8 mouse cellular contexts compared by ENCODE assay signal in the genomic region with DNA sequence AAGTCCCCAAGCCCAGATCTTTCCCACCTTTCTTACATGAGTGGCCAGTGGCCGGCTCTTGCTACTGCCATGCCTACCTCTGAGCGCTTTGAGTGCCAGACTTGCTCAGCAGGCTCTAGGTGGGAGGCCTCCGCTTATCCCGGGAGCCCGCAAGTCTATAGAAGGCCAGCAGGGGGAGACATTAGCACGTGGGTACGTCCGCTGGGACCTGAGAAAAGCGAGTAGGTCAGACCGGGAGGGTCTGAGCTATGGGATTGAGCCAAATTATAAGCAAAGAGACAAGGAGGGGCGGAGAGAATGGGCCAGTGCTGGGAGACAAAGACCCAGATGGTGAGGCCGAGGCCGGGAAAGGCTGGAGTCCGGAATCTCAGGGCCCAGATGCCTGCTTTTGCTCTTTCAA. TPM values are rescaled to one million over a fixed set of nuclear protein-coding genes. Genes with fewer than 3 reads are reported as not detected.
DNase-seq lines count a peak whose midpoint lies in the region; ATAC-seq and TF ChIP-seq lines count a peak whose summit lies in the region.

No protein-coding gene starts in this region.

- H3K9me3 ChIP-seq in heart, embryonic 12.5 days (replicated peaks), result no peaks in the 10 kb centered on the region; the same call in 1 of the 2 replicates
- H3K9me3 ChIP-seq in kidney, embryonic 15.5 days (replicated peaks), result no peaks in the 10 kb centered on the region

- peaks cover 15% of the 10 kb centered on the region for H3K4me1 ChIP-seq in heart, embryonic 12.5 days (replicated peaks)
- peaks cover 9% of the 10 kb centered on the region for H3K4me1 ChIP-seq in kidney, embryonic 15.5 days

- peak; percentile 80 for TF ChIP-seq CTCF in brain, embryonic 14.5 days (IDR thresholded peaks at IDR 0.05; ENCODE audit: borderline replicate concordance, extremely low read depth, insufficient read depth, insufficient read length)

- H3K27ac ChIP-seq in heart, embryonic 12.5 days (ENCODE audit: poor library complexity, severe bottlenecking), result no peak overlapping the region
- H3K27ac ChIP-seq in kidney, embryonic 15.5 days, result peak overlapping the region; percentile 84

- peak; percentile 80 for ATAC-seq in erythroblast, adult 5-6 weeks (replicated peaks; ENCODE audit: low FRiP score, poor library complexity, severe bottlenecking)
- ATAC-seq in heart, embryonic 12.5 days (ENCODE audit: insufficient number of reproducible peaks, low FRiP score), result peak; percentile 40; the same call in 1 of the 2 replicates
- ATAC-seq in kidney, embryonic 15.5 days (replicated peaks; ENCODE audit: low FRiP score), result peak; percentile 20
- peak; percentile 58 for ATAC-seq in monocyte, adult 5-6 weeks (replicated peaks; ENCODE audit: insufficient number of reproducible peaks, low FRiP score, low TSS enrichment, poor library complexity, severe bottlenecking)

- H3K4me2 ChIP-seq in heart, embryonic 12.5 days, result peak overlapping the region; percentile 73
- H3K4me2 ChIP-seq in kidney, embryonic 15.5 days, result peak overlapping the region; percentile 68

- WGBS in heart, embryonic 12.5 days, result 15% methylated on average over 13 of the region's 14 CpGs
- WGBS in kidney, embryonic 15.5 days, result 23% methylated on average over 14 of the region's 14 CpGs

- no peaks in the 10 kb centered on the region for H3K36me3 ChIP-seq in heart, embryonic 12.5 days
- H3K36me3 ChIP-seq in kidney, embryonic 15.5 days, result no peaks in the 10 kb centered on the region

- DNase-seq in CD4-positive helper T cell, adult 2 months (ENCODE audit: low read depth, low spot score), result peak; percentile 72
- peak; percentile 95 for DNase-seq in brain, embryonic 14.5 days (ENCODE audit: low read depth)
- DNase-seq in liver, result peak; percentile 74
- peak; percentile 68 to 83 for DNase-seq in spleen, postnatal 4 days (ENCODE audit: low spot score in 2 of 2)

- peaks cover 33% of the 10 kb centered on the region for H3K27me3 ChIP-seq in heart, embryonic 12.5 days (replicated peaks)
- H3K27me3 ChIP-seq in kidney, embryonic 15.5 days, result peaks cover 44% of the 10 kb centered on the region

- peak overlapping the region; percentile 67 for H3K4me3 ChIP-seq in heart, embryonic 12.5 days
- H3K4me3 ChIP-seq in kidney, embryonic 15.5 days (replicated peaks), result peak overlapping the region; percentile 72; the same call in 1 of the 2 replicates

- TF ChIP-seq POLR2A in brain, embryonic 14.5 days (IDR thresholded peaks at IDR 0.05; ENCODE audit: borderline replicate concordance, extremely low read depth, insufficient read depth, insufficient read length, poor library complexity, severe bottlenecking), result no peak

- no peak overlapping the region for H3K9ac ChIP-seq in heart, embryonic 12.5 days
- no peak overlapping the region for H3K9ac ChIP-seq in kidney, embryonic 15.5 days

RNA-seq across cellular contexts. Expression of gene Efnb1, which starts 1.0 kb away (rescaled TPM):
- 53.3 and 75.7 TPM in 2 replicates for polyA plus RNA-seq in brain, embryonic 14.5 days (2012; rRNA removed)
- 0.21 TPM in 1 of 2 replicates, not detected in the other for total RNA-seq in erythroblast, adult 5-6 weeks (2015; ENCODE audit: low replicate concordance)
- 0.28 TPM in 1 of 2 replicates, not detected in the other for total RNA-seq in erythroblast, adult 5-6 weeks (2017; ENCODE audit: low replicate concordance)
- polyA plus RNA-seq in heart, embryonic 12.5 days (2016; fragmentation: Nextera tagmentation; extraction: Ambion mirVana), result 25.3 and 29.0 TPM in 2 replicates
- polyA plus RNA-seq in kidney, embryonic 15.5 days (2015; fragmentation: Nextera tagmentation; extraction: Ambion mirVana), result 62.1 and 69.5 TPM in 2 replicates
- total RNA-seq in monocyte, adult 5-6 weeks (2017), result 2.5 to 7.7 TPM (median 3.4 TPM) in 3 replicates

Comparison
In these comparisons a context has a peak if more than half of its experiments do, and no peak if none do; other contexts are left out.
1. ATAC-seq: peak in every context shown above with its lines; median percentile 80 in erythroblast, adult 5-6 weeks; 58 in monocyte, adult 5-6 weeks; 40 in heart, embryonic 12.5 days; 20 in kidney, embryonic 15.5 days.